Mouse (Mus musculus): ENCODE measurements around the gene Selenop. TPM values are rescaled to one million over a fixed set of nuclear protein-coding genes. Genes with fewer than 3 reads are reported as not detected.

Selenop gene
- 100 to 1,000 TPM; 195 to 202 TPM for total RNA-seq (2023)

DNA sequence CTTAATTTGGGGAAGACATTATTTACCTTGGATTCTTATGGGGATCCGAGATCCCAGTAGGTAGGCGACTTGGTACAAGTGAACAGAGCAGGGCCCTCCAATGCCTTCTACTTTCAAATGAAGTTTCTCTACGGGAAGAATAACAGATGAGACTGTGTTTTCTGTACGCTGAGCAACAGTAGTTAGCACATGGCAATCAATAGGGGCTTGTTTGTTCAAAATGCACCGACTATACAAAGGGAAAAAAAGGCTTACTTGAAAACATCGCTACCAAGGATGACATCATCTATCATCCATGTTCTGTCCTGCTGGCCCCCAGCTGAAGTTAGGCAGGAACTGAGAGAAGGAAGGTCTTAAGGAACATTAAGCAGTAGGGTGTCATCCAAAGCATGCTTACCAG is at the start of gene Selenop:
TSS of gene Selenop (plus strand) at position 301 of the 400 bp plus-strand sequence.

DNA sequence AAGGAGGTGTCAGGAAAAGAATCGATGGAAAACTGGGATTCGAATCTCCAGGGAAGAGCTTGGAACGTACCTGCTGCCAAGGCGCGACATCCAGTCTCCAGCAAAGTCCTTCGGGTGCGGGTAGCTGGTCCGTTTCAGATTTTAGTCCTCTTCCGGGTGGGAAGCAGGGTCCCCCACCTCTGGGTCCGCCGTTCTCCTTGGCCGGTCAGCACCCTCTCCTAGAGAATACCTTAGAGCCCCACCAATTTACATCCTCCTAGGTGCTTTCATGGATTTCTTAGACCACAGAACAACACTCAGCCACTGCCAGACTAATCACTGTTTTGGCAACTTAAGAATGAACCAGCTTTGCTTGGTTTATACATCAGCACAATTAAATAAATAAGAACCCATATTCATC is 35.1 kb downstream of the Selenop start, which contains the start of gene Ccdc152:
TSS of gene Ccdc152 (minus strand) at position 101 of the 400 bp plus-strand sequence.

Other genes starting within 250 kb of the Selenop start
- not detected for gene Ccdc152, start 35.0 kb downstream of the Selenop start, total RNA-seq (2023)